Mouse (Mus musculus) testis, postnatal 14 days (tissue): ENCODE measurements around the gene Chn1.

Experiments used
- DNase-seq: peaks from one replicate; pipeline ENCODE4 v3.0.0; 2021; ENCODE audit warnings: low spot score

The Chn1 gene

DNA sequence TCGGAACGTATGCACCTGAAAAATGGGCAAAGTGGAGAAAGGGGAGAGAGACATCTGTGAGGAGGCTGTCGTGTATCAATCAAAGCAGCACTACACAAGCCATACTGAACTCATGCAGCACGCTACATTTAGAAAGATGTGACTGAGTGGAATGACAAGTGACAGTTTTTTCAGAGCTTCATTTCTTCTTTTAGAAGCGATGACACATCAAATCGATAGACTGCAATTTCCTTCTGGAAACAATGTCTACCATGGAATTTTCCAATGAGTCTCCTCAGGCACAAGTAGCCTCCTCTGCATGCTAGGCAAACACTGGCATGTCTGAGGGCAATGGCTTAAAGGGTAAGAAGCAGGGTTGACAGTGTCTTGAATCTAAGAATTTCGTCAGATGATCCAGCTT is 143.3 kb downstream of the Chn1 start:
- DNase-seq, result no peak

DNA sequence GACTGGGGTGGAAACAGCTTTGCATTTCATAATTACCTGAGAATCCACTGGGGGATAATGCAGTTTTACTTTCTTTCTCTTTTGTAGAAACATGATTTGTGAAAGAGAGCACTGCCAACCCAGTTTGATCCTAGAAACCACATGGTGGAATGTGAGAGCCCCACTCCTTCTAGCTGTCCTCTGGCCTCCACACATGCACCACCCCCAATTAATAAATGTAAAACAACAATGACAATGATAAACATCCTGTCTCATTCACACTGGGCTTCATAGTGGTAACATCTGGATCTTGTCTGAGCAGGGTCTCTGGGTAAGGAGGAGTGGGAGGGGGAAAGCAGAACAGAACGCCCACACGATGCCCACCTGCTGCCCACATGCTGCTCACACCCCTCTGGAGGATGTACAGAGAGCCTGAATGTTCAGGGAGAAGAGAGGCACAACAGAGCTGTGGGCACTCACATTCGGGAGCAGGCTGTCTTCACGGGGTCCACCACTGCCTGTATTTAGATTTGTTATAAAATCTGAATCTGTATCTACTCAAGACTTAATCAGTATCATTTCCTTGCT is 156.6 kb downstream of the Chn1 start:
- no peak for DNase-seq

DNA sequence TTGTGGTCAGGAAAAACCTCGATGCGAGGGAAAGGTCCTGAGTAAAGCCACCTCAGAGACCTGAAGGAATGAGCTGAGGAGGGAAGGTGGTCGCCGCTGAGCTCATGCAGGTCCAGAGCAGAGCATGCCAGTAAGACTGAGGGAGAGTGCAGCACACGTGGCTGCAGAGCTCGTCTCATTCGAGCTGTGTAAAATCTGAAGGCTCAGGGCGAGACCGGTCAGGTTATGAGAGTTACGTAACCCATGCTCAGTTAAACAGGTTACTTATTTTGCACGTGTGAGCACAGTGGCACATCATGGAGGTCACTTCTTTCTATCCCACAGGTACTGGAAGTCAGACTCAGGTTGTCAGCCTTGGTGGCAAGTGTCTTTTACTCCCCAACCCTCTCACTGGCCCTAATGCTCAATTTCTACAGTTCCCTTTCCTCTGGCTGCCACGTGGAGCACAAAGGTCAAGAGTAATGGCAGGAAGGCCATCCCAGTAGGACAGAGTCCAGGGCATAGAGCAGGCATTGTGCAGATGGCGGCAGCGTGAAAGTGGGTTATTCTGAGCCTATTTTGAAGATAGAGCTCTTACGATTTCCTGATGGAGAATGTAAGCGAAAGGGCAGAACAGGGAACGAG is 158.6 kb downstream of the Chn1 start:
- no peak for DNase-seq

DNA sequence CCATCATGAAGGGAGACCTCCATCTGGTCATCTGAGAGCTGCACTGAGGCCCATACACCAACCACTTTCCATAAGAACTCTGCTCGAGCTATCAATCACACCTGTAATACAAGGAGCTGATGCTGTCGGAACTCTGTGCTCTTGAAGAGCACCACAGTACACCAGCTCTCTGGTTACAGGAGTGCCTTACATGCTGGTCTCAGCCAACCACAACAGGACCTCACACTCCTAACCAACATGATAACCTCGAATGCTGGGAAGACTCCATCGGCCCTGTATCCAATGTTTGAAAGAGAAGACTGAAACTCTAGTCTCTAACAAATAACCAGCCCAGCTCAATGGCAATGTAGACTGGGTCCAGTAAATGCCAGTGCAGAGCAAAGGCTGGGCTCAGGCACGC is 159.7 kb downstream of the Chn1 start:
- DNase-seq, result no peak

DNA sequence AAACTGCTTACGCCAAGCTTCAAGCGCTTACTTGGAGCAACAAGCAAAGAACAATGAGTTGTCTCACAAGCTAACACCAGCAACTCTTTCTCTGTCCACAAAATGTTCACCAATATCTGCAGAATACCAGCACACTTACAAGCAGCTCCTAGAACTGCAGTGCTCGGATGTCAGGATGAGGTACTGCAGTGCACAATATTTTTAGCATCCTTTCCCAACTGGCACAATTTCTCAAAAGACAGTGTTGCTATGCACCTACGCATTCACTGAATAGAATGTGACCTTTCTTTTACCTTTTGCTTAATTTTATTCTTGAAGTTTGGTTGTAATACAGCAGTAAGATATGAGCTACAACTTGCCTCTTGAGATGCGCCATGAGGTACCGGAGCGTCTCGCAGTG is 160.8 kb downstream of the Chn1 start:
- DNase-seq, result no peak

DNA sequence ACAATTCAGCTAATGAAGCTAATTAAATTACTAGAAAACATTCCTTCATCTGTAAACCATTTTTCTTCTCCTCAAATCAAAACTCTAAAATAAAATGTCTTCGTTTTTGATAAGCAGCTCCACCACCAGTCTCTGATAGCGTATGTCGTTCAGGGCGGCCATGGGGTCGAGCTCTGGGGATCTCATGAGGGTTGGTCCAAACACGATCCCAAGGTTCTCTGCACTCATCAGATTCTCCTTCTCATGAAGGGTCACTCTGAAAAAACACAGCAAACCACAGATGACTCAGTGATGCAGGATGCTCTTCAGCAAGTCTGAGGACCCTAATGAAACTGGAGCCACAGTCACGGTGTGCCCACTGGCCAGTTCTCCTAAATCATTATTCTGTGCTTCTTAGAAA is 162.2 kb downstream of the Chn1 start:
- DNase-seq, result no peak

DNA sequence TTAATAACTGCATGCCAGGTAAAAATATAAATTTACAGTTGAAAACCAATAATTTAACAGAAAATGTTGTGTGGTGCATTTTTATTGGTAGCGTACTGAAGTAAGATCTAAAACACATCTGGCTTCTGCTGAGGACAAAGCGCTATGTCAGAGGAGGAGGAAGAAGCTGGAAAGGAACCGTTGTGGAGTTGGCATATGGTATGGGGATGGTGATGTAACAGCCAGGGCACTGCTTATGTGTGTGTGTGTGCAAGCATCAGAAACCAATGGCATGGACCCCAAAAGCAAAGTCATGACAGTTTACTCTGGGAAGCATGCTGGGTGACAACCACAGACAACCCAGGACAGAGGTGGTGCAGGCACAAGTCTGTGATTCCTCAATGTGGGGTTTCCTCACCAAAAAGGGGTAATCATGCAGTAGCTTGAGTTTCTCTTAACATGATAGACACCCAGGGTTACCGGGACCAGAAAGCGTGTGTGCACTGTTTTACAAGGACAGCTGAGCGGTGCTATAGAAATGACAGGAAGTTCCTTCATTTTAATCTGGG is 162.7 kb downstream of the Chn1 start:
- no peak for DNase-seq

DNA sequence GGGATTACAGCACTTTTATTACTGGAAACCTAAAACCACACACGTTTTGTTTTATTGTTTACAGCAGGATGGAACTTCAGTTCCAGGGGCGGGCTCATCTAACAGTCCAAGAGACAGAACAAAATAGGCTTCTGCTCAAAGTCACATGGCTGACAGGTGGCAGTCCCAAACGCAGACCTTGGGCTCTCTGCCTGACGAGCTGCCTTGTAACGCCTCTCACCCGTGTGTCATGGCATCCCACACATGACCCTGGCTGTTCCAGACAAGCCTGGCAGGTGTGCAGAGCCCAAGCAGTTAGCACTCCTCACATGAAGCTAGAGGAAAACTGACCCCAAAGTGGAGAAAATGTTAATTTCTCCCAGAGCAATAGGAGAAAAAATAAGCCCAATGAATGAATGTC is 163.3 kb downstream of the Chn1 start:
- no peak for DNase-seq

DNA sequence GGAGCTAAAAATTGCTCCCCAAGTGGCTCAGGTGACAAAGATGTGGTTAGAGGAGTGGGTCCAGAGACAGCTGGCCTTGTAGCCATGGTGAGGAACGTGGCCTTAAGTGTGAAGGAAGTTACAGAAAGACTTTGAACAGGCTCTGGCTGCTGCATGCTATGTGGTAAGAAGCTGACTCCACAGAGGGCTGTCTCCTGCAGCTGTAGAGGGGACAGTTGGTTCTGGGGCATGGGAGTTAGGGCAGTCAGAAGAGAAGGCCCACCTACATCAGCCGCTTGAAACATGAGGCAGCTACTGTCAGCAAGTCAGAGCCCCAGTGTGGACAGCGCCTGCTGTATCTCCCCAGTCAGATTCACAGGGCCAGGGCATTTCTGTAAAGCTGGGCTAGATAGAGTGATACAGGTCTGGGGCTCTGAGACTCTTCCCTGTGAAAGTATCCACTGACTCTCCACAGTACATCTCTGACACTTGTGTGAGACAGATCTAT is 165.4 kb downstream of the Chn1 start:
- no peak for DNase-seq

DNA sequence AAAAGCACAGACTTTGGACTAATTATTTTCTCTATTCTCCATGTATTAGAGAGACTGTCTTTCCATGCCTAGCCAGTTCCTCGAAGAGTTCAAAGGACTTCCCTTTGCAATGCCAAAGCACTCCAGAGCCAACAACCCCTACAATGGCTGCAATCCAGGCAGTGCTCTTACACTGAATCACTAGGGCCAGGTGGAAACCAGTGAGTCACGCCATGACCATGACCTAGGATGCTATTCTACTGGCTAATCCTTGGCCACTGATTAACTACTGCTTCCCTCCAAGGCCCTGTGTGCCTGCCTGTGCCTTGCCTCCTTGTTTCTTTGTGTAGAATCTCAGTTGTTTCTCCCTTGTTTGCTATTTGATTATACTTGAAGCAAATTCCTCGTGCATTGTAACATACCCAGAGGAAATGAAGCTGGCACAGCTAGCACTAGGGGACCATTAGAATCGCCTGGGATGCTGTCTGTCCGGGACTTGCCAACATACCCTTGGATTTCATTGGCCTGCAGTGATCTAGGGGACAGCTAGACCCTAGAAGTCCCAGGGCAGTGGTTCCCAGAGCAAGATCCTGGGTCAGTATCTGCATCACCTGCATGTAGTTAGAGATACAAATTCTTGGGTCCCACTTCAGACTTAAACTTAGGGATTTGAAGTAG is 166.0 kb downstream of the Chn1 start:
- DNase-seq, result no peak

DNA sequence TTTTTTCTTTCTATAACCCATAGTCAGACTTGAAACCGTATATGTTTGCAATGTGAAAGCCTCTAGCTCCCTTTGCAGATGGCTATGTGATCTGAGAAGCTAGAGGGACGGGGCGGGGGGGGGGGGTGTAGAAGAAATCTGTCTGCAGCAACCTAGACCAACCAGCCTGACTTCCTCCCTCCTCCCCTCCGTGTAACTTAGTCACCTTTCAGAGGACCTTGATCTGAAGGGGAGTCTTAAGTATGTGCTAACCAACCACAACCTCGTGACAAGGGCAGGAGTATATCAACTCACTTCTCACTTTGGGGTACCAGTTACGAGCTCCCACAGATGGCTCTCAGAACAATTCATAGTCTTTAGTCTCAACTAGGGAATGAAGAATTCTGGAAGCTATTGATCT is 166.8 kb downstream of the Chn1 start:
- DNase-seq, result no peak

DNA sequence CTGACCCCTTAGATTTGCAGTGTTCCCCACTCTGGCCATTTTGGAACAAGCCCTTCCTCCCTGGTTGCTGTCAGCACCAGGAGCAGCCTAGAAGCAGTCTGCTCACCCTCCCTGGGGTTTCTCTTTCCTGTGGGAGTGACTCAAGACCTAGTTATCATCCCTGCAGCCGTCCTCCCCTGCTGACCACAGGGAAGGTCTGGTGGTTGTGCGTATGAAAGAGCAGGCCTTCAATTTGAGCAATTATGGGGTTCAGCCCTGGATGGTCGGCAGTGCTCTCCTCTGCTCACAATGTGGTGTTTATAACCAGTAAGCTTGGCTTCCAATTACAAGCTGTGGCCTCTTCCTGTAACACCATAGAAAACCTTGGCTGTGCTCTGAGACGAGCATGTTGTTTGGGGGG is 167.5 kb downstream of the Chn1 start:
- DNase-seq, result no peak

DNA sequence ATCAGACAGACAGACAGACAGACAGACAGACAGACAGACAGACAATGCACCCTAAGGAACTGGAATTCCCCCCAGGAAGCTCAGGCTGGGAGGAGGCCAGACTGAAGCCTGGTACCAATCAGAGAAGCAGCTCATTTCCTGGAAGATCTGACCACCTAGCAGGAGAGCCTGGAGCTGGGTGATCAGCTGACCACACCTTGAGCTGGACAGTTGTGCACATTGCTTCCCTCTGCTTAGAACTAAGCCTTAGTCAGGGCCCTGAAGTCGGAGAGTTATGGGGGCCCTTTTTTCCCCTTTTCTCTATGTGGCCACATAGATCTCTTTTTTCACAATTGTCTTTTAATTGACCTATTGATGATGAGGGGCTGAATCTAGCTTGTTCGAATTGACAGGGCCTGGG is 168.0 kb downstream of the Chn1 start:
- DNase-seq, result no peak

DNA sequence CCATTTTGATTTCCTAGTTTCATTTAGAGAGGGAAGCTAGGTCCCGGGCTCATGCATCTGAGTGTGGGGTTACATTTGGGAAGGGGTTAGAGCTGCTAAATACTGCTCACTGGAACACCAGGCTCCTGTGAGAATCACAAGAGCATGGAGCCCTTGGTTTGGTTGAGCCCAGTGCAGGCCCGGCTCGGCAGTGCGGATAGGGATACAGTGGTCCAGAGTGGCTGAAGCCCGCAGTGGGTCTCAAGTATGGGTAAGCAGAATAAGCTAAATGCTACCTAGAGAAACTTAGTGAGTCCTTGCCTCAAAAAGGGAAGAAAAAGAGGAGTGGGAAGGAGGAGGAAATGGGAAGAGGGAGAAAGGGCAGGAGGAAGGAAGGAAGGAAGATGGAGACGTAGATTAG is 168.5 kb downstream of the Chn1 start:
- no peak for DNase-seq

DNA sequence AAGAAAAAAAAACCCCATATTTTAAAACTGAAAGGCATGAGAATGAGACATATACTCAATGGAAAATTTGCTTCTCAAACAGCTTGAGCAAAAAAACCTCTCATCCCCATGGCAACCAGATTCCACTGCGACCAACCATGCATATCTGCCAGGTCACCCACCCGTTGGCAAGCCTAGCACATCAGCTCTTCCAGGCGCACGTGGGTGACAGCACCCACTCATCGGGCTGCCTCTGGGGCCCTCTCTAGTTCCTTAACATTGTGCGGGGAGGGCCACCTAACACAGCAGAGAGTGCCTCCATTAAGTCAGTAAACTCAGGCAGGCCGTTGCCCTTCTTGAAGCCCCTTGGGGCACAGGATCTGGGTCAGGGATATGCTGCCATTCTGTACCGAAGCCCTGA is 170.1 kb downstream of the Chn1 start:
- no peak for DNase-seq

DNA sequence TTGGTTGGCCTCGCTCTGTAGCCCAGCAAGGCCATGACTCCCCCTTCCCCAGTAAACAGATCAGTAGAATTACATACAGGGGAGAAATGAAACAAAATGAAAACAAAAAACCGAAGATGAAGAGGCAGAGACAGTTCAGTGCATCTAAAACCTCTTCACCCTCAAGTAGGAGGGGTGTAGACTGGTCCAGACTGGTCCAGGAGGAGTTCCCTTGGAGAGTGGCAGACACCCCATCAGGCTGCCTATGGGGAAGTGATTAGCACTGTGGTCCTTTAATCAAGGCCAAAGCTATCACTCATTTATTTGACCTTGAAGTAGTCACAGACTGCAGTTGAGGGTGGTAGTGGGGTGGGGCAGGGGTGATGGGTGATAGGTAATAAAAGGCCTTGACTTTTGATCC is 170.6 kb downstream of the Chn1 start:
- DNase-seq, result no peak

DNA sequence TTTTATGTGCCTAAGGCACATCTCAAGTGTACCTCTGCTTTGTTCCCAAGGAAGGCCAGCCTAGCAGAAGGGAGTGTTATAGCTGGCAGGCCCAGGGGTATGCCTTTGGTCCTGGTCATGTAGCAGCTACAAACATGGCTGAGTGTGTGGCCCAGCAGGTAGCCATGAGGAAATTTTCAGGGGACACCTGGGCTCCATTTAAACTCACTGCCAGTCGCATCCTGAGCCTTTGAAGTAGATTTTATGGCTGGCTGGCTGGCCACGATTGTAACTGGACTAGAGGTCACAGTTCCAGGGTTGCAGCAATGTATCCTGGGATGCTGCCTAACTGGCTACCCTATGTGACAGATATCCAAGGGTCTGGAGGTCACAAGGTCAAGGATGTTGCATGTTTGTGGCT is 174.5 kb downstream of the Chn1 start:
- DNase-seq, result no peak

DNA sequence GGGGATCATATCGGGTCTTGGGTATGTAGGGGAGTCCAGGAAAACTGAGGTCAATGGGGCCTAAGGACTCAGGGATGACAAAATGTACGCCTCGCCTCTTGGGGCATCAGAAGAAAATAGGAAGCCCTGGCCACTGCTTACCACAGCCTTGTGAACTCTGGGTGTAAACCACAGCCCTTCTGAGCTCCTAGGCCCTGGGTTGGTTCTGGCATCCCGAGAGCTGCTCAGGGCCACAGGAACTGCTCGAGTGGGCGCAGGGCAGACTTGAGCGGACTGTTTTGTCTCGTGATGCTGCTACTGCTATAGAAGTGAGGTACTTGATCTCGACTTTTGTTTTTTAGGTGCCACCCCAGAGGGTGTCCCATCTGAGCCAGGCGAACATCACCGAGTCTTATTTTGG is 177.4 kb downstream of the Chn1 start:
- DNase-seq, result no peak

DNA sequence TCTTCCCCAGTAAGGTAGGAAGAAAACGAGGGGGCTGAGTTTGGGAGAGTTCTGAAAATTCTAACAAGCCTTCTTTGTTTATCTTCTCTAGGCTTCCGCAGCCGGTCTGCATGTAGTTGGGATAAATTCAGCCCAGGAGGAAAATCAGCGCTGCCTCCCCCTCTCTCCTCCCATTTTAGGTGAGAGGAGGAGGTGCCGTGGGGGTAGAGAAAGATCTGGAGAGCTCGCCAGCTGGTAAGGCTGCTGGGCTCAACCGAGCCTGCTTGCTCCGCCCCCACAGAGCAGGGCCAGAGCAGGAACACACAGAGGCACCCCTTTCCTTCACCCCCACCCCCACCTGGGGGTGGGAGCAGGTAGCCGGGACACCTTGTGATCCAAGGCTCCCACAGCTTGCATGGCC is 178.4 kb downstream of the Chn1 start:
- peak; percentile 46 for DNase-seq

DNA sequence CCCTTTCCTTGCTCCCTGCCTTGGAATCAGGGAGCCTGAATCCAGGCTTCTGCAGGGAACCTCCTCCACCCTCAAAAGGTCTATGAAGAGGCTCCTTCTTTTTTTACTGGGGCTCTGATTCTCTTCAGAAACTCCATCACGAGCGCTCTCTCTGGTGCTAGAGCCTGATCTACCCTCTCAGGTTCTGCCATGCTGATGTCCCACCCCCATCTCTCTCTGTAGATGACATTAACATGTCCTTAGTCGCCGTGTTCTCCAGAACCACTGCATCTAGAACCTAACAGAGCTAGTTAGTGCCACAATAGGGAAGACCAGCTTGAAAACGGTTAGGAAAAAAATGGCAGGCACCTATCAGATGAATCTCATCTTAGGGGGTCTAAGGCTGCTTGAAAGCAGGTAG is 178.8 kb downstream of the Chn1 start:
- no peak for DNase-seq

DNA sequence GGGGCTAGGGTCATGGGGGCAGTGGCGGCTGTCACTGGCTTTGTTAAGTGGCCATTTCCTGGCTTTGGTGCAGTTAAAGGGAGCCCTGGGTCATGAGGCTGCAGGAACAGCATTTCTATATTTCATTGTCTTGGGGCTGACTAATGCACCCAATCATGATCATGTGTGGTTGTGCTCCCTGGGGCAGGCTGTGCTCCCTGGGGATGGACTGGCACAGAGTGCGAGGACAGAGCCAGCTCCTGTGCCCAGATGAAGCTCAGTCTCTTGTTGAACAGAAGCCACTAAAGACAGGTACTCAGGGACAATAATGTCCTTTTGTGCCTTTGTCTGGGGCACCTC is 182.1 kb downstream of the Chn1 start:
- DNase-seq, result no peak

DNA sequence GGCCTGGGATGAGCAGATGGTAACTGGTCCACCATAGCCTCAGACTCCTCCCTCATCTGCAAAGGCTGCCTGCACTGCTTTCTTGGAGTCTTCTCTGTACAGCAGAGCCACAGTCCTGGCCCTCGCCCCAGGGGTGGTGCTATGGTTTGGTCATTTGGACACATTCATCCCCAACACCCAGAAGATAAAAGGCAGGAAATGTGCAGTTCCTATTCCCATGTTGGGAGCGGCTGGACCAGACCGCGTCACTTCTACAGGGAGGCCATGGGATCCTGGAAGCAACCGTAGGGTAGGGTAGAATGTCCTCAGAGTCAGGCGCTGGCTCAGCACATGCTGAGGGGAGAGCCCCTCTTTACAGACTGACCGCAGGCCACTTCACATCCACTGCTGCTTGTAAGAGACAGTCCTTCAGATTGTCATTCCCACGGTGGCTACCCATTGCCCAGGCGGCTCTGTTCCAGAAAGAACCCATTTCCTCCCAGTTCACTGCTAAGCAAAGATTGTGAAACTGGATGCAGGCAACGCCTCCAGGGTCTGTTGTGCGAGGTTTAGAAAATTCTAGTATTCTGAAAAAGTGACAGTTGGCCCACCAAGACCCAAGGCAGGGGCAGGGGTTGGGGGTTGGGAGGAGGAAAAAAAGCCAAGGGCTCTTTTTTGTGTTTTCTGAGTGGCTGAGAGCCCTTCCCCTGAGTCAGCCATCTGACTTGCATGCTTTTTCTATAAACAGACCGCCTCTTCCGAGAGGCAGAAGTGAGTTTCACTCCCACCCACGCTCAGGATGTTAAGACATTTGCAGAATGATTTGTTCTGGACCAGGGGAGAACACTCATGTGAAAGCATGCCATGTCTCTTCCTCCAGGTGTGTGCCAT is 182.7 kb downstream of the Chn1 start:
- DNase-seq, result no peak

DNA sequence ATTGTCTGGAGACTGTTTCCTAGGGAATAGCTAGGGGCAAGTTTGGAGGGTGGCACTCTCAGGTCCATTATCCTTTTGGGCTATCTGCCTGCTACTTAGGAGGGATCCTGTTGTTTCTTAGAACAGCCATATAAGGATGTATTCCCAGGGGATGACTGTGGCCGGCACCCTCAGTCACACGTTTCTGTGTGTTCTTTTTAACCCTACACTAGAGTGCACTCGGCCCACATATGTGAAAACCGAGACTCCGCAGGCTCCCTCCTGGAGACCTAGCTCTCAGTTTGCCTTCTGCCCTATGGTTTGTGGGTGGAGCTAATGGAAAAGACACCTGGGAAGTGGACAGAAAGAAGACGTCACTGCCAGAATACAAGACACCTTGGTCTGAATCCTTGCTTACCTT is 183.9 kb downstream of the Chn1 start:
- DNase-seq, result no peak
